Mouse (Mus musculus): ENCODE results near the gene Msrb3. TPM values are rescaled to one million over a fixed set of nuclear protein-coding genes. Genes with fewer than 3 reads are reported as not detected.

The Msrb3 gene
- polyA plus RNA-seq, 1 experiment, result not detected

GRCm38 (mm10) chr10:120810832-120811571 lies 87.9 kb downstream of the Msrb3 start:
- no peak overlapping the region for H3K4me3 ChIP-seq (replicated peaks)
- H3K36me3 ChIP-seq (ENCODE audit: control insufficient read depth), result no peaks in the 10 kb centered on the region
- H3K4me1 ChIP-seq (ENCODE audit: control insufficient read depth), result no peaks in the 10 kb centered on the region
- H3K27me3 ChIP-seq (ENCODE audit: control insufficient read depth), result peaks cover 4% of the 10 kb centered on the region; the same call in 1 of the 2 replicates
- no peaks in the 10 kb centered on the region for H3K9me3 ChIP-seq (ENCODE audit: control insufficient read depth, low read length)
- no peak for TF ChIP-seq TAL1 (IDR thresholded peaks at IDR 0.05; ENCODE audit: low read length)
- TF ChIP-seq GATA1 (IDR thresholded peaks at IDR 0.05; ENCODE audit: low read length), result no peak

- peaks cover 4% of the 10 kb centered on the region; the same call in 1 of the 2 replicates for H3K27me3 ChIP-seq (ENCODE audit: control insufficient read depth)
- H3K4me3 ChIP-seq (replicated peaks), result no peak overlapping the region
- TF ChIP-seq TAL1 (IDR thresholded peaks at IDR 0.05; ENCODE audit: low read length) (no peak), GATA1 (IDR thresholded peaks at IDR 0.05; ENCODE audit: low read length) (no peak)
- H3K4me1 ChIP-seq (ENCODE audit: control insufficient read depth), result no peaks in the 10 kb centered on the region
- no peaks in the 10 kb centered on the region for H3K9me3 ChIP-seq (ENCODE audit: control insufficient read depth, low read length)
- H3K36me3 ChIP-seq (ENCODE audit: control insufficient read depth), result no peaks in the 10 kb centered on the region
Measured at GRCm38 (mm10) chr10:120810053-120810696, 88.7 kb downstream of the Msrb3 start.

GRCm38 (mm10) chr10:120808167-120808566 lies 90.7 kb downstream of the Msrb3 start:
- H3K4me1 ChIP-seq (ENCODE audit: control insufficient read depth), result no peaks in the 10 kb centered on the region
- H3K27me3 ChIP-seq (ENCODE audit: control insufficient read depth), result peaks cover 4% of the 10 kb centered on the region; the same call in 1 of the 2 replicates
- TF ChIP-seq GATA1 (IDR thresholded peaks at IDR 0.05; ENCODE audit: low read length), result no peak
- TF ChIP-seq TAL1 (IDR thresholded peaks at IDR 0.05; ENCODE audit: low read length), result no peak
- no peak overlapping the region for H3K4me3 ChIP-seq (replicated peaks)
- no peaks in the 10 kb centered on the region for H3K9me3 ChIP-seq (ENCODE audit: control insufficient read depth, low read length)
- no peaks in the 10 kb centered on the region for H3K36me3 ChIP-seq (ENCODE audit: control insufficient read depth)

GRCm38 (mm10) chr10:120801127-120801526 lies 97.8 kb downstream of the Msrb3 start:
- H3K36me3 ChIP-seq (ENCODE audit: control insufficient read depth), result no peaks in the 10 kb centered on the region
- no peaks in the 10 kb centered on the region for H3K9me3 ChIP-seq (ENCODE audit: control insufficient read depth, low read length)
- TF ChIP-seq TAL1 (IDR thresholded peaks at IDR 0.05; ENCODE audit: low read length) (no peak), GATA1 (IDR thresholded peaks at IDR 0.05; ENCODE audit: low read length) (no peak)
- no peaks in the 10 kb centered on the region for H3K4me1 ChIP-seq (ENCODE audit: control insufficient read depth)
- H3K27me3 ChIP-seq (ENCODE audit: control insufficient read depth), result no peaks in the 10 kb centered on the region
- no peak overlapping the region for H3K4me3 ChIP-seq (replicated peaks)

- no peak for TF ChIP-seq TAL1 (IDR thresholded peaks at IDR 0.05; ENCODE audit: low read length)
- TF ChIP-seq GATA1 (IDR thresholded peaks at IDR 0.05; ENCODE audit: low read length), result no peak
- H3K4me3 ChIP-seq (replicated peaks), result no peak overlapping the region
- no peaks in the 10 kb centered on the region for H3K4me1 ChIP-seq (ENCODE audit: control insufficient read depth)
- H3K36me3 ChIP-seq (ENCODE audit: control insufficient read depth), result no peaks in the 10 kb centered on the region
- no peaks in the 10 kb centered on the region for H3K27me3 ChIP-seq (ENCODE audit: control insufficient read depth)
- no peaks in the 10 kb centered on the region for H3K9me3 ChIP-seq (ENCODE audit: control insufficient read depth, low read length)
Measured at GRCm38 (mm10) chr10:120799479-120799878, 99.4 kb downstream of the Msrb3 start.

- Histone ChIP-seq H3K27me3 (ENCODE audit: control insufficient read depth) (no peaks in the 10 kb centered on the region), H3K36me3 (ENCODE audit: control insufficient read depth) (no peaks in the 10 kb centered on the region), H3K4me1 (ENCODE audit: control insufficient read depth) (no peaks in the 10 kb centered on the region), H3K4me3 (replicated peaks) (no peak overlapping the region), H3K9me3 (ENCODE audit: control insufficient read depth, low read length) (no peaks in the 10 kb centered on the region)
- TF ChIP-seq TAL1 (IDR thresholded peaks at IDR 0.05; ENCODE audit: low read length) (no peak), GATA1 (IDR thresholded peaks at IDR 0.05; ENCODE audit: low read length) (no peak)
Measured at GRCm38 (mm10) chr10:120796749-120797148, 102.2 kb downstream of the Msrb3 start.

GRCm38 (mm10) chr10:120794391-120794817 lies 104.5 kb downstream of the Msrb3 start:
- Histone ChIP-seq H3K36me3 (ENCODE audit: control insufficient read depth) (no peaks in the 10 kb centered on the region), H3K4me1 (ENCODE audit: control insufficient read depth) (no peaks in the 10 kb centered on the region), H3K4me3 (replicated peaks) (no peak overlapping the region), H3K27me3 (ENCODE audit: control insufficient read depth) (no peaks in the 10 kb centered on the region), H3K9me3 (ENCODE audit: control insufficient read depth, low read length) (no peaks in the 10 kb centered on the region)
- no peak for TF ChIP-seq TAL1 (IDR thresholded peaks at IDR 0.05; ENCODE audit: low read length)
- TF ChIP-seq GATA1 (IDR thresholded peaks at IDR 0.05; ENCODE audit: low read length), result no peak

GRCm38 (mm10) chr10:120792191-120792765 lies 106.6 kb downstream of the Msrb3 start:
- TF ChIP-seq TAL1 (IDR thresholded peaks at IDR 0.05; ENCODE audit: low read length) (no peak), GATA1 (IDR thresholded peaks at IDR 0.05; ENCODE audit: low read length) (no peak)
- no peaks in the 10 kb centered on the region for H3K9me3 ChIP-seq (ENCODE audit: control insufficient read depth, low read length)
- no peaks in the 10 kb centered on the region for H3K36me3 ChIP-seq (ENCODE audit: control insufficient read depth)
- H3K4me1 ChIP-seq (ENCODE audit: control insufficient read depth), result no peaks in the 10 kb centered on the region
- H3K4me3 ChIP-seq (replicated peaks), result no peak overlapping the region
- H3K27me3 ChIP-seq (ENCODE audit: control insufficient read depth), result no peaks in the 10 kb centered on the region

- Histone ChIP-seq H3K36me3 (ENCODE audit: control insufficient read depth) (no peaks in the 10 kb centered on the region), H3K4me3 (replicated peaks) (no peak overlapping the region), H3K4me1 (ENCODE audit: control insufficient read depth) (no peaks in the 10 kb centered on the region), H3K27me3 (ENCODE audit: control insufficient read depth) (no peaks in the 10 kb centered on the region), H3K9me3 (ENCODE audit: control insufficient read depth, low read length) (no peaks in the 10 kb centered on the region)
- no peak for TF ChIP-seq TAL1 (IDR thresholded peaks at IDR 0.05; ENCODE audit: low read length)
- TF ChIP-seq GATA1 (IDR thresholded peaks at IDR 0.05; ENCODE audit: low read length), result no peak
Measured at GRCm38 (mm10) chr10:120791438-120791837, 107.5 kb downstream of the Msrb3 start.

Data from erythroblast, embryonic 14.5 days (primary cell).